Comparison of ENCODE assay signal across 7 mouse cellular contexts in genomic region chr5:8055721-8056129, GRCm38 (mm10). TPM values are rescaled to one million over a fixed set of nuclear protein-coding genes. Genes with fewer than 3 reads are reported as not detected.
DNase-seq lines count a peak whose midpoint lies in the region; ATAC-seq and TF ChIP-seq lines count a peak whose summit lies in the region.

No protein-coding gene starts in this region.

- no peak; the same call in 1 of the 2 replicates for ATAC-seq in embryonic facial prominence, embryonic 13.5 days (ENCODE audit: insufficient number of reproducible peaks, insufficient read depth, low FRiP score, low TSS enrichment, low read depth)
- peak; percentile 51 for ATAC-seq in hindbrain, embryonic 16.5 days

- no peak for TF ChIP-seq POLR2A in testis, adult 2 months (IDR thresholded peaks at IDR 0.05; ENCODE audit: control insufficient read depth, low read depth, low read length)

- H3K4me3 ChIP-seq in testis, adult 2 months (ENCODE audit: control insufficient read depth, low read depth, low read length): peak overlapping the region; percentile 80
- peak overlapping the region; percentile 84 for H3K4me3 ChIP-seq in embryonic facial prominence, embryonic 13.5 days
- H3K4me3 ChIP-seq in hindbrain, embryonic 16.5 days (ENCODE audit: low read length): peak overlapping the region; percentile 81
- H3K4me3 ChIP-seq in macrophage (ENCODE audit: inconsistent target): peak overlapping the region; percentile 39

- WGBS in embryonic facial prominence, embryonic 13.5 days: 37% methylated on average over 8 of the region's 8 CpGs
- WGBS in hindbrain, embryonic 16.5 days: 28% methylated on average over 8 of the region's 8 CpGs
- WGBS in macrophage (ENCODE audit: missing documents): 7% methylated on average over 8 of the region's 8 CpGs

- H3K27me3 ChIP-seq in testis, adult 2 months (ENCODE audit: control insufficient read depth, insufficient read depth, low read length): no peaks in the 10 kb centered on the region; the same call in 1 of the 2 replicates
- no peaks in the 10 kb centered on the region for H3K27me3 ChIP-seq in embryonic facial prominence, embryonic 13.5 days
- no peaks in the 10 kb centered on the region for H3K27me3 ChIP-seq in hindbrain, embryonic 16.5 days (replicated peaks; ENCODE audit: control insufficient read depth, insufficient read depth, low read length)

- no peaks in the 10 kb centered on the region for H3K9me3 ChIP-seq in embryonic facial prominence, embryonic 13.5 days
- H3K9me3 ChIP-seq in hindbrain, embryonic 16.5 days (ENCODE audit: control insufficient read depth, low read length): no peaks in the 10 kb centered on the region

- peak overlapping the region; percentile 71 for H3K4me2 ChIP-seq in embryonic facial prominence, embryonic 13.5 days
- H3K4me2 ChIP-seq in hindbrain, embryonic 16.5 days (ENCODE audit: low read length): peak overlapping the region; percentile 68

- peaks cover 21% of the 10 kb centered on the region for H3K79me2 ChIP-seq in macrophage (ENCODE audit: inconsistent target)

- peaks cover 11% of the 10 kb centered on the region for H3K4me1 ChIP-seq in testis, adult 2 months (ENCODE audit: control insufficient read depth, insufficient read depth, low read length)
- H3K4me1 ChIP-seq in embryonic facial prominence, embryonic 13.5 days: peaks cover 13% of the 10 kb centered on the region
- peaks cover 7% of the 10 kb centered on the region for H3K4me1 ChIP-seq in hindbrain, embryonic 16.5 days (ENCODE audit: control insufficient read depth, insufficient read depth, low read depth, low read length)

- no peaks in the 10 kb centered on the region for H3K36me3 ChIP-seq in testis, adult 2 months (ENCODE audit: control insufficient read depth, insufficient read depth, low read length)
- peaks cover 21% of the 10 kb centered on the region for H3K36me3 ChIP-seq in embryonic facial prominence, embryonic 13.5 days
- peaks cover 5% of the 10 kb centered on the region; the same call in 1 of the 2 replicates for H3K36me3 ChIP-seq in hindbrain, embryonic 16.5 days (ENCODE audit: control insufficient read depth, insufficient read depth, low read length)
- peaks cover 14% of the 10 kb centered on the region; the same call in 1 of the 2 replicates for H3K36me3 ChIP-seq in macrophage (ENCODE audit: inconsistent target)

- TF ChIP-seq CTCF in testis, adult 2 months (IDR thresholded peaks at IDR 0.05; ENCODE audit: control insufficient read depth, insufficient read depth, insufficient replicate concordance, low read depth, low read length): no peak

- no peak for DNase-seq in testis, postnatal 10 days (ENCODE audit: low spot score)
- peak; percentile 31 for DNase-seq in thymus, postnatal 0 days (ENCODE audit: low spot score)
- no peak for DNase-seq in left cerebral cortex, adult 11 months (ENCODE audit: low spot score)

- no peak overlapping the region; the same call in 1 of the 2 replicates for H3K27ac ChIP-seq in testis, adult 2 months (ENCODE audit: control insufficient read depth, insufficient read depth, low read depth, low read length)
- peak overlapping the region; percentile 88 for H3K27ac ChIP-seq in embryonic facial prominence, embryonic 13.5 days
- peak overlapping the region; percentile 89; the same call in 1 of the 2 replicates for H3K27ac ChIP-seq in hindbrain, embryonic 16.5 days (ENCODE audit: low read depth, low read length)
- peak overlapping the region; percentile 74 for H3K27ac ChIP-seq in macrophage

- peak overlapping the region; percentile 91 for H3K9ac ChIP-seq in embryonic facial prominence, embryonic 13.5 days
- H3K9ac ChIP-seq in hindbrain, embryonic 16.5 days (ENCODE audit: low read depth, low read length): peak overlapping the region; percentile 85

RNA-seq across cellular contexts. Expression of gene Sri, which starts 9.8 kb away (rescaled TPM):
- 10.2 and 11.3 TPM in 2 replicates for polyA plus RNA-seq in testis, adult 2 months (2012; rRNA removed)
- polyA plus RNA-seq in embryonic facial prominence, embryonic 13.5 days (2015; fragmentation: Nextera tagmentation; extraction: Ambion mirVana): 245 and 272 TPM in 2 replicates
- 199 and 203 TPM in 2 replicates for polyA plus RNA-seq in hindbrain, embryonic 16.5 days (2015; fragmentation: Nextera tagmentation; extraction: Ambion mirVana)
- 100 to 1,000 TPM; 105 to 190 (median 144) TPM for total RNA-seq in macrophage (2018; cell fraction: chromatin; rRNA removed)
- 100 to 1,000 TPM; 116 to 185 (median 147) TPM for total RNA-seq in macrophage (2018; cell fraction: cytosol; rRNA removed)
- total RNA-seq in macrophage (2018; cell fraction: nucleus; rRNA removed): 100 to 1,000 TPM in 21 of 26 experiments, 10 to 100 TPM in 5; 75.6 to 167 (median 114) TPM
- 111 to 167 TPM (median 162 TPM) in 3 replicates for polyA plus RNA-seq in macrophage (2018)
- polyA plus RNA-seq in thymus, postnatal 0 days (2015; fragmentation: Nextera tagmentation; extraction: Ambion mirVana): 320 and 332 TPM in 2 replicates
